Mouse (Mus musculus): ENCODE measurements around the gene Kdr. TPM values are rescaled to one million over a fixed set of nuclear protein-coding genes. Genes with fewer than 3 reads are reported as not detected.
A peak's percentile ranks its signal among the peaks of the same experiment; 100 is the strongest.

Kdr gene
- polyA plus RNA-seq, 2 experiments: 3.8 to 5.2 TPM

DNA sequence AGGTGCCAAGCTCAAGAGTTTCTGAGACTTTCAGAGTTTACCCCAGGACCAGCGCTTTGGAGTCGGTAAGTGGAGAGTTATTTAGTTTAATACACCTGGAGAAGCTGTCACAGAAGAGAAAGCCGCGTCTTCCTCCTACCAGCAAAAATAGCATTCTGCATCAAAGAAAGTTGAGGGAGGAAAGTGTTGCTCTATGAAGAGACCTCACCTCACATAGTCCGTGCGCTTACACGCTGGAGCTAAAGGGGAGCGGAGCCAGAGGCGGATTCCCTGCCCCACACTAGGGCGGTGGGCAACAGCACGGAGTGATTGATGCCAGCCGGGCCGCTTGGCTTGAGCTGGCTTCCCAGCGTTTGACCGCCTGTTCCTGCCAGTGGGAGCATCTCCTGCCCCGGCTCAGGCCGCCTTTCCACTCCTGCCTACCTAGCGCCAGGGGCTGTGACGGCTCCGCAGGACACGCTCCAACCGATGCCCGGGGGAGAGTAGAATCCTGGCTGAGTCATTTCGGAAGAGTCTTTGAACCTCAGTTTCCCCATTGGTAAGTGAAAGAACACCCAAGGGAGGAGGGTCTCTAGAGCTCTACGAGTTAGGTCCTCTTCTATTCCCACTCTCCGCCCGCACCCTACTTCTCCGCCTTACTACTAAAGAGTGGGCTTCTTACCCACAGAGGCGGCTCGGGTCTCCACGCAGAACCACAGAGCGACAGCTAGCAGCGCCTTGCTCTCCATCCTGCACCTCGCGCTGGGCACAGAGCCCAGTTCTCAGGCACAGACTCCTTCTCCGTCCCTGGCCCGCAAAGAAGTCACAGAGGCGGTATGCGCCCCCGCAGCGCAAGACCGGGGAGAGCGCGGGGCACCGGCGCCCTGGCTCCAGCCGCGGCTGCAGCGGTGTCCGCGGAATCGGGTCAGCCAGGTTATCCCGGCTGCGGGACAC is 551 bp downstream of the Kdr start:
- no peaks in the 10 kb centered on the region for H3K9me3 ChIP-seq (ENCODE audit: control insufficient read depth, low read length)
- H3K4me3 ChIP-seq (ENCODE audit: insufficient read depth in 1 of 2, low read depth in 2 of 2, low read length in 2 of 2): peak overlapping the region; percentile 37 to 53
- no peaks in the 10 kb centered on the region for H3K36me3 ChIP-seq (replicated peaks; ENCODE audit: control insufficient read depth, insufficient read depth, low read depth)
- under 1% methylated on average over 54 of the region's 54 CpGs for WGBS (ENCODE audit: insufficient replicate concordance)
- H3K9ac ChIP-seq (replicated peaks): no peak overlapping the region; the same call in 1 of the 2 replicates
- peak overlapping the region; percentile 63 for H3K4me2 ChIP-seq (ENCODE audit: low read depth)
- no peak overlapping the region for H3K27ac ChIP-seq
- H3K4me1 ChIP-seq (replicated peaks; ENCODE audit: control insufficient read depth in 2 of 2, insufficient read depth in 2 of 2, low read length in 1 of 2): 0 out of 4 replicates have a peak, but pooled peaks cover 0 to 4% of the 10 kb centered on the region in 2 experiments
- TF ChIP-seq CTCF (IDR thresholded peaks at IDR 0.05; ENCODE audit: low read depth) (no peak), EP300 (IDR thresholded peaks at IDR 0.05; ENCODE audit: low read depth) (no peak)
- no peak for DNase-seq (ENCODE audit: low read depth in 3 of 3, low spot score in 3 of 3)
- peaks cover 47% of the 10 kb centered on the region for H3K27me3 ChIP-seq (ENCODE audit: control insufficient read depth, insufficient read depth, low read length)
- ATAC-seq (ENCODE audit: insufficient read depth): peak; percentile 28; the same call in 1 of the 2 replicates

DNA sequence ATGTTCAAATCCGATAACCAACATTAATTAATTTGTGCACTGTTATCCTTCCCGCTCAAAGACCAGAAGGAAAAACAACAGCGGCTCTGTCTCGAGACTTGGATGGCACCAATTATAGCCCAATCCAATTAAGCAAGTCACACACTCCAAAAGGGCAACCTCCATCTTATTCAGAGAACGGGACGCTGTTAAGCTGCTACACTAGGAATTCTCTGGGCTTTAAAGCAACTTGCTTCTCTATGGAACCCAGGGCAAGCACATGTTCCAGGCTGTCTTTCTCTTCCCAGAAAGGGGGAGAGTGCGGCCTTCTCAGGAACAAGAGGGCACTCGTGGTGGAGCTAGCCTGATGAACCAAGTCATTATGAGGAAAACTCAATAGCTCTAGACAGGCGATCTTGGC is 1.6 kb downstream of the Kdr start:
- H3K27me3 ChIP-seq (ENCODE audit: control insufficient read depth, insufficient read depth, low read length): peaks cover 47% of the 10 kb centered on the region
- no peak for TF ChIP-seq CTCF (IDR thresholded peaks at IDR 0.05; ENCODE audit: low read depth)
- no peak for TF ChIP-seq EP300 (IDR thresholded peaks at IDR 0.05; ENCODE audit: low read depth)
- H3K4me2 ChIP-seq (ENCODE audit: low read depth): no peak overlapping the region
- no peaks in the 10 kb centered on the region for H3K36me3 ChIP-seq (replicated peaks; ENCODE audit: control insufficient read depth, insufficient read depth, low read depth)
- no peak overlapping the region for H3K9ac ChIP-seq (replicated peaks)
- no peaks in the 10 kb centered on the region for H3K9me3 ChIP-seq (ENCODE audit: control insufficient read depth, low read length)
- ATAC-seq (ENCODE audit: insufficient read depth) (no peak), DNase-seq (ENCODE audit: low read depth in 3 of 3, low spot score in 3 of 3) (no peak)
- H3K4me3 ChIP-seq (ENCODE audit: insufficient read depth in 1 of 2, low read depth in 2 of 2, low read length in 2 of 2): peak overlapping the region; percentile 4 to 23; a peak in 1 of 4 replicates
- H3K4me1 ChIP-seq (replicated peaks; ENCODE audit: control insufficient read depth in 2 of 2, insufficient read depth in 2 of 2, low read length in 1 of 2): 0 out of 4 replicates have a peak, but pooled peaks cover 0 to 4% of the 10 kb centered on the region in 2 experiments
- no peak overlapping the region for H3K27ac ChIP-seq
- 42% methylated on average over 9 of the region's 9 CpGs for WGBS (ENCODE audit: insufficient replicate concordance)

DNA sequence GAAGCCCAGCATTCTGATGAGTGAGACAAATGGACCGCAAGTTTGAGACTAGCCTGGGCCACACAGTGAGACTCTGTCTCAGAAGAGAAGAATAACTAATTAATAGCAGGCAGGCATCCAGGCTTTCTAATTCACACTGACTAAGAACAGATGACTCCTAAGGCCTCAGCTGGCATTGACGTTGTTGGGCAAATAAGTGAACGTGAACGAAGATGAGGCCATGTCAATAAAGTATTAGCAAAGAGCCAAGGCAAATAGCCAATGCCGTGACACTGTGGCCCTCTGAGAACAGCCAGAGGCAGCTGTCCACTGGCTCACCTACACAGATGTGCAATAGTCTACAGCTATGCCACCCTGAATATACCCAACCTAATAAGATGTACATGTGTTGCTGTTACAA is 2.9 kb downstream of the Kdr start:
- WGBS (ENCODE audit: insufficient replicate concordance): 62% methylated on average over 5 of the region's 5 CpGs
- Histone ChIP-seq H3K27me3 (ENCODE audit: control insufficient read depth, insufficient read depth, low read length) (peaks cover 47% of the 10 kb centered on the region), H3K4me3 (ENCODE audit: insufficient read depth in 1 of 2, low read depth in 2 of 2, low read length in 2 of 2) (no peak overlapping the region), H3K9me3 (ENCODE audit: control insufficient read depth, low read length) (no peaks in the 10 kb centered on the region), H3K36me3 (replicated peaks; ENCODE audit: control insufficient read depth, insufficient read depth, low read depth) (no peaks in the 10 kb centered on the region), H3K9ac (replicated peaks) (no peak overlapping the region), H3K27ac (no peak overlapping the region), H3K4me1 (replicated peaks; ENCODE audit: control insufficient read depth in 2 of 2, insufficient read depth in 2 of 2, low read length in 1 of 2) (no peaks in the 10 kb centered on the region), H3K4me2 (ENCODE audit: low read depth) (no peak overlapping the region)
- ATAC-seq (ENCODE audit: insufficient read depth) (no peak), DNase-seq (ENCODE audit: low read depth in 3 of 3, low spot score in 3 of 3) (no peak)
- TF ChIP-seq CTCF (IDR thresholded peaks at IDR 0.05; ENCODE audit: low read depth) (no peak), EP300 (IDR thresholded peaks at IDR 0.05; ENCODE audit: low read depth) (no peak)

DNA sequence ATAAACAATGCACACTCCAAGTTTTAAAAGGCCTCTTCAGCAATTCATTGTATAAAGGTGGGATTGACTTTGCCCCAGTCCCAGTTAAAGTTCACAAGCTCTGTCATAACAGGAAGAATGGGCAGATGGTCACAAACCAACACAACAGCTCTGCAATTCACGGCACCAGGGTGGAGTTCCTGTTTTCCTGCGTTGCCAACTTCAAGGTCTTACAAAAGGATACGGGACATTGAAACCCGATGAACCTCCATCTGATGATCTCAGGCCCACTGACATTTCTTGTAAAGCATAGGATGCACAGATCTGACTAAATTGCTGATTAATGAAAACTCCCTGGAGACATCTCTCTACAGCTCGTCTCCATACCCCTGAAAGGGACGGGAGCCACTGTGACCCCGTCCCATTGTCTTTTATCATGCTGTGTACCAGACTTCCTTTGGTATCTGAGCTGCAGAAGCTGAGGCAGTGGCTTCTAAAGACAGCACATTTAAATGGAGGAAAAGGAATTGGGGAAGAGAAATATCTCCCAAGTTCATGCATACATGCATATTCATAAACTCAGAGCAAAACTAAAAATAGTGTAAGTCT is 3.6 kb downstream of the Kdr start:
- H3K36me3 ChIP-seq (replicated peaks; ENCODE audit: control insufficient read depth, insufficient read depth, low read depth): no peaks in the 10 kb centered on the region
- no peak for TF ChIP-seq CTCF (IDR thresholded peaks at IDR 0.05; ENCODE audit: low read depth)
- TF ChIP-seq EP300 (IDR thresholded peaks at IDR 0.05; ENCODE audit: low read depth): no peak
- ATAC-seq (ENCODE audit: insufficient read depth) (peak; percentile 33; the same call in 1 of the 2 replicates), DNase-seq (ENCODE audit: low read depth in 3 of 3, low spot score in 3 of 3) (no peak)
- H3K4me3 ChIP-seq (ENCODE audit: insufficient read depth in 1 of 2, low read depth in 2 of 2, low read length in 2 of 2): no peak overlapping the region
- no peaks in the 10 kb centered on the region for H3K9me3 ChIP-seq (ENCODE audit: control insufficient read depth, low read length)
- no peak overlapping the region for H3K9ac ChIP-seq (replicated peaks)
- H3K27ac ChIP-seq: no peak overlapping the region
- no peak overlapping the region for H3K4me2 ChIP-seq (ENCODE audit: low read depth)
- H3K27me3 ChIP-seq (ENCODE audit: control insufficient read depth, insufficient read depth, low read length): peaks cover 41% of the 10 kb centered on the region
- 12% methylated on average over 7 of the region's 7 CpGs for whole genome bisulfite sequencing (ENCODE audit: insufficient replicate concordance)
- H3K4me1 ChIP-seq (replicated peaks; ENCODE audit: control insufficient read depth in 2 of 2, insufficient read depth in 2 of 2, low read length in 1 of 2): no peaks in the 10 kb centered on the region

DNA sequence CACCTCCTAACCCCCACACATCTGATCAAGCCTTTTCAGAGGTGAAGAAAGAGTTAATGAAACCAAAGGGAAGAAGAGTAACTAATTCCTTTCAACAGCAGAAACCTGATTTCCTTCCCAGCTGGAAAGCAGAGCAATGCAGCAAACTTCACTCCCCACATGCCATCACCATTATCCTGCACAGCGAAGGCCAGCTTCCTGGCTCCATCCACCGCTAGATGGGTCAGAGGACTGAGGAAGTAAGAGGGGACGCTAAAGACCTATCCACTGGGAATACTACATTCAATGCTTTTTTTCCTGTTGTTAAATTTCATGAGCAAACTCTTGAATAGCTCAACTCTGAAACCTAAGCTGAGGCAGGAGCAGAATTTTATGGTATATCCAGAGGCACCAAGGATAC is 8.4 kb downstream of the Kdr start:
- Histone ChIP-seq H3K4me3 (ENCODE audit: insufficient read depth in 1 of 2, low read depth in 2 of 2, low read length in 2 of 2) (no peak overlapping the region), H3K27ac (no peak overlapping the region), H3K9ac (replicated peaks) (no peak overlapping the region), H3K4me2 (ENCODE audit: low read depth) (no peak overlapping the region), H3K4me1 (replicated peaks; ENCODE audit: control insufficient read depth in 2 of 2, insufficient read depth in 2 of 2, low read length in 1 of 2) (no peaks in the 10 kb centered on the region), H3K9me3 (ENCODE audit: control insufficient read depth, low read length) (no peaks in the 10 kb centered on the region), H3K27me3 (ENCODE audit: control insufficient read depth, insufficient read depth, low read length) (no peaks in the 10 kb centered on the region), H3K36me3 (replicated peaks; ENCODE audit: control insufficient read depth, insufficient read depth, low read depth) (no peaks in the 10 kb centered on the region)
- ATAC-seq (ENCODE audit: insufficient read depth) (no peak), DNase-seq (ENCODE audit: low read depth in 3 of 3, low spot score in 3 of 3) (no peak)
- TF ChIP-seq CTCF (IDR thresholded peaks at IDR 0.05; ENCODE audit: low read depth) (no peak), EP300 (IDR thresholded peaks at IDR 0.05; ENCODE audit: low read depth) (no peak)
- WGBS (ENCODE audit: insufficient replicate concordance): 49% methylated on average over 3 of the region's 3 CpGs
